Mouse (Mus musculus) brain, embryonic 14.5 days (tissue): ENCODE measurements at regions not wholly inside any gene's neighbourhood (a gene's known extent, or its start where the extent isn't known, plus 50 kb on each side); places are given as distances from the start of the nearest gene placed in this dataset.

ENCODE experiments used
- CTCF ChIP-seq: fragments of 200-500 bp; IDR thresholded peaks from 2 replicates; pipeline ENCODE4 v1.5.1; 2012; ENCODE audit warnings: inconsistent platforms, mild to moderate bottlenecking, moderate library complexity, borderline replicate concordance; ENCODE audit not compliant: insufficient read depth, insufficient read length; ENCODE audit errors: extremely low read depth
- POLR2A ChIP-seq: fragments of 200-500 bp; IDR thresholded peaks from 2 replicates; pipeline ENCODE4 v1.6.1; 2012; ENCODE audit warnings: mild to moderate bottlenecking, inconsistent platforms, borderline replicate concordance; ENCODE audit not compliant: poor library complexity, insufficient read depth, insufficient read length, severe bottlenecking; ENCODE audit errors: extremely low read depth

- TF ChIP-seq CTCF (no peak), POLR2A (no peak)
Measured at GRCm38 (mm10) chr12:68333366-68333765, 825.6 kb downstream of the Rps29 start.
